Mouse (Mus musculus) ovary, postnatal 10 days (tissue): ENCODE measurements around the gene 1700018G05Rik.
A peak's percentile ranks its signal among the peaks of the same experiment; 100 is the strongest.
"Not testable (repeated sequence)": the region's sequence is repeated elsewhere in the genome, so short reads cannot be mapped to it uniquely, and the experiment has no call there.

Source experiments
- DNase-seq: peaks from one replicate; pipeline ENCODE4 v3.0.0; 2022; ENCODE audit warnings: low spot score

1700018G05Rik gene

GRCm38 (mm10) chrX:102928072-102928471 lies at the start of gene 1700018G05Rik:
Gene 1700018G05Rik, plus strand, starts transcription at chrX:102928372.
- not testable (repeated sequence) for DNase-seq

GRCm38 (mm10) chrX:102908587-102908986 lies 19.6 kb upstream of the 1700018G05Rik start, which contains the start of the genes Dmrtc1a and 1700011M02Rik:
Gene Dmrtc1a, minus strand, starts transcription at chrX:102908687.
Gene 1700011M02Rik, plus strand, starts transcription at chrX:102908905.
- not testable (repeated sequence) for DNase-seq

- DNase-seq = not testable (repeated sequence)
Measured at GRCm38 (mm10) chrX:102914823-102915222, 13.3 kb upstream of the 1700018G05Rik start.

GRCm38 (mm10) chrX:102926707-102927106 lies 1.5 kb upstream of the 1700018G05Rik start:
- DNase-seq = not testable (repeated sequence)

- DNase-seq = no peak
Measured at GRCm38 (mm10) chrX:102932992-102933570, 4.9 kb downstream of the 1700018G05Rik start.

GRCm38 (mm10) chrX:102933571-102934394 lies 5.6 kb downstream of the 1700018G05Rik start:
- DNase-seq = peak; percentile 18

- no peak for DNase-seq
Measured at GRCm38 (mm10) chrX:102934395-102934764, 6.2 kb downstream of the 1700018G05Rik start.

- DNase-seq = no peak
Measured at GRCm38 (mm10) chrX:102936743-102937142, 8.6 kb downstream of the 1700018G05Rik start.

- DNase-seq = not testable (repeated sequence)
Measured at GRCm38 (mm10) chrX:102950136-102950535, 22.0 kb downstream of the 1700018G05Rik start.

- no peak for DNase-seq
Measured at GRCm38 (mm10) chrX:102958917-102959316, 30.7 kb downstream of the 1700018G05Rik start.

GRCm38 (mm10) chrX:102960581-102960980 lies 32.4 kb downstream of the 1700018G05Rik start:
- DNase-seq = no peak
